Mouse (Mus musculus): ENCODE results near the gene Rcvrn. TPM values are rescaled to one million over a fixed set of nuclear protein-coding genes. Genes with fewer than 3 reads are reported as not detected.
A peak's percentile ranks its signal among the peaks of the same experiment; 100 is the strongest.

Rcvrn gene
- polyA plus RNA-seq, 1 experiment from 2014 or later = not detected

- peaks cover 7% of the 10 kb centered on the region; the same call in 1 of the 2 replicates for H3K4me1 ChIP-seq (ENCODE audit: control insufficient read depth, insufficient read depth, low read length)
- no peak overlapping the region for H3K27ac ChIP-seq (ENCODE audit: low read depth, low read length)
- no peak overlapping the region for H3K4me2 ChIP-seq (ENCODE audit: low read length)
- H3K4me3 ChIP-seq (ENCODE audit: low read depth, low read length) = no peak overlapping the region
- 72% methylated on average over 5 of the region's 5 CpGs for WGBS
- DNase-seq (ENCODE audit: low spot score) (no peak), ATAC-seq (no peak)
- no peaks in the 10 kb centered on the region for H3K9me3 ChIP-seq (replicated peaks; ENCODE audit: control insufficient read depth, low read length)
- H3K36me3 ChIP-seq (ENCODE audit: control insufficient read depth, insufficient read depth, low read length) = no peaks in the 10 kb centered on the region
- no peaks in the 10 kb centered on the region for H3K27me3 ChIP-seq (replicated peaks; ENCODE audit: control insufficient read depth, insufficient read depth, low read length)
- H3K9ac ChIP-seq (ENCODE audit: low read length) = no peak overlapping the region
These were observed 29.0 kb upstream of the Rcvrn start for GRCm38 (mm10) chr11:67666129-67666528.

- DNase-seq (ENCODE audit: low spot score) (peak; percentile 73), ATAC-seq (peak; percentile 91)
- no peak overlapping the region for H3K4me2 ChIP-seq (ENCODE audit: low read length)
- H3K36me3 ChIP-seq (ENCODE audit: control insufficient read depth, insufficient read depth, low read length) = no peaks in the 10 kb centered on the region
- no peak overlapping the region for H3K27ac ChIP-seq (ENCODE audit: low read depth, low read length)
- H3K4me1 ChIP-seq (ENCODE audit: control insufficient read depth, insufficient read depth, low read length) = peaks cover 7% of the 10 kb centered on the region; the same call in 1 of the 2 replicates
- H3K9ac ChIP-seq (ENCODE audit: low read length) = no peak overlapping the region
- no peak overlapping the region for H3K4me3 ChIP-seq (ENCODE audit: low read depth, low read length)
- H3K27me3 ChIP-seq (replicated peaks; ENCODE audit: control insufficient read depth, insufficient read depth, low read length) = no peaks in the 10 kb centered on the region
- WGBS = 66% methylated on average over 13 of the region's 13 CpGs
- no peaks in the 10 kb centered on the region for H3K9me3 ChIP-seq (replicated peaks; ENCODE audit: control insufficient read depth, low read length)
These were observed 27.4 kb upstream of the Rcvrn start for GRCm38 (mm10) chr11:67667531-67668332.

GRCm38 (mm10) chr11:67668460-67669007, 26.6 kb upstream of the Rcvrn start:
- DNase-seq (ENCODE audit: low spot score) (no peak), ATAC-seq (no peak)
- WGBS = 65% methylated on average over 3 of the region's 3 CpGs
- Histone ChIP-seq H3K27me3 (replicated peaks; ENCODE audit: control insufficient read depth, insufficient read depth, low read length) (no peaks in the 10 kb centered on the region), H3K9ac (ENCODE audit: low read length) (no peak overlapping the region), H3K9me3 (replicated peaks; ENCODE audit: control insufficient read depth, low read length) (no peaks in the 10 kb centered on the region), H3K4me1 (ENCODE audit: control insufficient read depth, insufficient read depth, low read length) (peaks cover 7% of the 10 kb centered on the region; the same call in 1 of the 2 replicates), H3K36me3 (ENCODE audit: control insufficient read depth, insufficient read depth, low read length) (no peaks in the 10 kb centered on the region), H3K4me2 (ENCODE audit: low read length) (no peak overlapping the region), H3K27ac (ENCODE audit: low read depth, low read length) (no peak overlapping the region), H3K4me3 (ENCODE audit: low read depth, low read length) (no peak overlapping the region)

GRCm38 (mm10) chr11:67670031-67670430, 25.1 kb upstream of the Rcvrn start:
- Histone ChIP-seq H3K9ac (ENCODE audit: low read length) (no peak overlapping the region), H3K9me3 (replicated peaks; ENCODE audit: control insufficient read depth, low read length) (no peaks in the 10 kb centered on the region), H3K27ac (ENCODE audit: low read depth, low read length) (no peak overlapping the region), H3K27me3 (replicated peaks; ENCODE audit: control insufficient read depth, insufficient read depth, low read length) (no peaks in the 10 kb centered on the region), H3K4me3 (ENCODE audit: low read depth, low read length) (no peak overlapping the region), H3K36me3 (ENCODE audit: control insufficient read depth, insufficient read depth, low read length) (no peaks in the 10 kb centered on the region), H3K4me1 (ENCODE audit: control insufficient read depth, insufficient read depth, low read length) (peaks cover 7% of the 10 kb centered on the region; the same call in 1 of the 2 replicates), H3K4me2 (ENCODE audit: low read length) (no peak overlapping the region)
- no peak for DNase-seq (ENCODE audit: low spot score)
- no peak for ATAC-seq
- WGBS = 95% methylated on average over 6 of the region's 6 CpGs

GRCm38 (mm10) chr11:67672140-67672539, 23.0 kb upstream of the Rcvrn start:
- ATAC-seq = no peak
- H3K9ac ChIP-seq (ENCODE audit: low read length) = no peak overlapping the region
- WGBS = 79% methylated on average over 5 of the region's 5 CpGs

GRCm38 (mm10) chr11:67675562-67676540, 19.3 kb upstream of the Rcvrn start:
- H3K36me3 ChIP-seq (ENCODE audit: control insufficient read depth, insufficient read depth, low read length) = no peaks in the 10 kb centered on the region
- H3K27me3 ChIP-seq (replicated peaks; ENCODE audit: control insufficient read depth, insufficient read depth, low read length) = no peaks in the 10 kb centered on the region
- H3K4me3 ChIP-seq (ENCODE audit: low read depth, low read length) = no peak overlapping the region
- H3K9me3 ChIP-seq (replicated peaks; ENCODE audit: control insufficient read depth, low read length) = no peaks in the 10 kb centered on the region
- no peak overlapping the region for H3K9ac ChIP-seq (ENCODE audit: low read length)
- WGBS = 65% methylated on average over 12 of the region's 12 CpGs
- DNase-seq (ENCODE audit: low spot score) (peak; percentile 92), ATAC-seq (peak; percentile 80)
- no peak overlapping the region for H3K27ac ChIP-seq (ENCODE audit: low read depth, low read length)
- H3K4me2 ChIP-seq (ENCODE audit: low read length) = no peak overlapping the region
- no peaks in the 10 kb centered on the region for H3K4me1 ChIP-seq (ENCODE audit: control insufficient read depth, insufficient read depth, low read length)

More at GRCm38 (mm10) chr11:67672140-67672539, 23.0 kb upstream of the Rcvrn start:
- Histone ChIP-seq H3K27ac (ENCODE audit: low read depth, low read length) (no peak overlapping the region), H3K9me3 (replicated peaks; ENCODE audit: control insufficient read depth, low read length) (no peaks in the 10 kb centered on the region), H3K4me1 (ENCODE audit: control insufficient read depth, insufficient read depth, low read length) (peaks cover 7% of the 10 kb centered on the region; the same call in 1 of the 2 replicates), H3K4me2 (ENCODE audit: low read length) (no peak overlapping the region), H3K4me3 (ENCODE audit: low read depth, low read length) (no peak overlapping the region), H3K36me3 (ENCODE audit: control insufficient read depth, insufficient read depth, low read length) (no peaks in the 10 kb centered on the region), H3K27me3 (replicated peaks; ENCODE audit: control insufficient read depth, insufficient read depth, low read length) (no peaks in the 10 kb centered on the region)
- no peak for DNase-seq (ENCODE audit: low spot score)

GRCm38 (mm10) chr11:67679300-67679699, 15.8 kb upstream of the Rcvrn start:
- Histone ChIP-seq H3K4me3 (ENCODE audit: low read depth, low read length) (no peak overlapping the region), H3K9ac (ENCODE audit: low read length) (no peak overlapping the region), H3K27ac (ENCODE audit: low read depth, low read length) (no peak overlapping the region), H3K4me2 (ENCODE audit: low read length) (no peak overlapping the region), H3K9me3 (replicated peaks; ENCODE audit: control insufficient read depth, low read length) (no peaks in the 10 kb centered on the region), H3K4me1 (ENCODE audit: control insufficient read depth, insufficient read depth, low read length) (no peaks in the 10 kb centered on the region), H3K27me3 (replicated peaks; ENCODE audit: control insufficient read depth, insufficient read depth, low read length) (no peaks in the 10 kb centered on the region), H3K36me3 (ENCODE audit: control insufficient read depth, insufficient read depth, low read length) (no peaks in the 10 kb centered on the region)
- no peak for ATAC-seq
- 69% methylated on average over 5 of the region's 5 CpGs for WGBS
- DNase-seq (ENCODE audit: low spot score) = no peak

GRCm38 (mm10) chr11:67679930-67680329, 15.2 kb upstream of the Rcvrn start:
- Histone ChIP-seq H3K36me3 (ENCODE audit: control insufficient read depth, insufficient read depth, low read length) (no peaks in the 10 kb centered on the region), H3K4me1 (ENCODE audit: control insufficient read depth, insufficient read depth, low read length) (no peaks in the 10 kb centered on the region), H3K4me3 (ENCODE audit: low read depth, low read length) (no peak overlapping the region), H3K27me3 (replicated peaks; ENCODE audit: control insufficient read depth, insufficient read depth, low read length) (no peaks in the 10 kb centered on the region), H3K4me2 (ENCODE audit: low read length) (no peak overlapping the region), H3K27ac (ENCODE audit: low read depth, low read length) (no peak overlapping the region), H3K9me3 (replicated peaks; ENCODE audit: control insufficient read depth, low read length) (no peaks in the 10 kb centered on the region), H3K9ac (ENCODE audit: low read length) (no peak overlapping the region)
- WGBS = 88% methylated on average over 2 of the region's 2 CpGs
- ATAC-seq (no peak), DNase-seq (ENCODE audit: low spot score) (no peak)
